Mouse (Mus musculus) liver, postnatal 0 days (tissue): ENCODE data around the gene Mast3. TPM values are rescaled to one million over a fixed set of nuclear protein-coding genes. Genes with fewer than 3 reads are reported as not detected.

Experiments used
- ATAC-seq: fragments of 200-750 bp; cut with Nextera tagmentation; 2 replicates; pipeline ENCODE4 v1.8.0; 2017; ENCODE audit warnings: mild to moderate bottlenecking, moderate library complexity
- DNase-seq: peaks from one replicate; pipeline ENCODE4 v3.0.0-alpha.2; 2016
- H3K27ac ChIP-seq: fragments of 300-500 bp; sonication (generic); 2 replicates; pipeline ENCODE4 v1.5.1; 2014; ENCODE audit warnings: antibody characterized with exemption, moderate library complexity, mild to moderate bottlenecking, low read depth
- H3K27me3 ChIP-seq: fragments of 300-500 bp; sonication (generic); 2 replicates; pipeline ENCODE4 v1.6.1; 2014; ENCODE audit warnings: low read length, control low read depth, mixed read lengths; ENCODE audit not compliant: insufficient read depth
- H3K36me3 ChIP-seq: fragments of 300-500 bp; sonication (generic); replicated peaks from 2 replicates; pipeline ENCODE4 v1.6.1; 2014; ENCODE audit warnings: mild to moderate bottlenecking, control low read depth, low read length, moderate library complexity, mixed read lengths; ENCODE audit not compliant: insufficient read depth
- H3K4me1 ChIP-seq: fragments of 300-500 bp; sonication (generic); 2 replicates; pipeline ENCODE4 v1.6.1; 2014; ENCODE audit warnings: antibody characterized with exemption, mild to moderate bottlenecking, control low read depth; ENCODE audit not compliant: insufficient read depth
- H3K4me2 ChIP-seq: fragments of 300-500 bp; sonication (generic); 2 replicates; pipeline ENCODE4 v1.6.1; 2014; ENCODE audit warnings: low read depth, mild to moderate bottlenecking, low read length, moderate library complexity, mixed read lengths
- H3K4me3 ChIP-seq: fragments of 300-500 bp; sonication (generic); 2 replicates; pipeline ENCODE4 v1.5.1; 2014; ENCODE audit warnings: low read depth, low read length
- H3K9ac ChIP-seq: fragments of 300-500 bp; sonication (generic); replicated peaks from 2 replicates; pipeline ENCODE4 v1.6.1; 2014; ENCODE audit warnings: mild to moderate bottlenecking, moderate library complexity
- H3K9me3 ChIP-seq: fragments of 300-500 bp; sonication (generic); 2 replicates; pipeline ENCODE4 v1.6.1; 2016; ENCODE audit warnings: mild to moderate bottlenecking, control low read depth, low read length, mixed read lengths
- CTCF ChIP-seq: sonication (generic); IDR thresholded peaks from 2 replicates; pipeline ENCODE4 v1.5.1; 2016; ENCODE audit warnings: antibody characterized with exemption, low read depth
- EP300 ChIP-seq: IDR thresholded peaks from 2 replicates; pipeline ENCODE4 v1.6.1; 2016; ENCODE audit warnings: antibody characterized with exemption, low read depth, mild to moderate bottlenecking
- WGBS: fragments of 180-500 bp; shearing (Covaris S2); extraction: QIAGEN DNeasy Blood & Tissue Kit; methylation state at CpG from one replicate; pipeline ENCODE4 v1.1.7; 2014; ENCODE audit not compliant: insufficient replicate concordance; 5-methylcytosine and 5-hydroxymethylcytosine counted together
- polyA plus RNA-seq: library from polyadenylated mRNA; unstranded; fragments of >200 nt; fragmentation: Nextera tagmentation; extraction: Ambion mirVana; gene quantifications from 2 replicates; pipeline ENCODE4 v1.2.1, GENCODE M21; 2015

Mast3 gene
- polyA plus RNA-seq, 1 experiment from 2014 or later, result 6.0 TPM

GRCm38 (mm10) chr8:70764026-70764425 is 40.8 kb downstream of the Mast3 start:
- TF ChIP-seq CTCF, result peak; percentile 8; the same call in 1 of the 2 replicates
- peak; percentile 83 for TF ChIP-seq EP300
- peaks cover 80% of the 10 kb centered on the region for H3K4me1 ChIP-seq
- peak; percentile 43 for ATAC-seq
- H3K4me2 ChIP-seq, result peak overlapping the region; percentile 84
- H3K9me3 ChIP-seq, result no peaks in the 10 kb centered on the region
- DNase-seq, result peak; percentile 69
- WGBS, result 31% methylated on average over 8 of the region's 8 CpGs
- no peak overlapping the region for H3K4me3 ChIP-seq
- no peak overlapping the region; the same call in 1 of the 2 replicates for H3K9ac ChIP-seq
- H3K27me3 ChIP-seq, result no peaks in the 10 kb centered on the region
- H3K27ac ChIP-seq, result peak overlapping the region; percentile 87
- H3K36me3 ChIP-seq, result peaks cover 10% of the 10 kb centered on the region

GRCm38 (mm10) chr8:70763354-70763753 is 41.5 kb downstream of the Mast3 start:
- peak overlapping the region; percentile 84 for H3K4me2 ChIP-seq
- H3K9me3 ChIP-seq, result no peaks in the 10 kb centered on the region
- H3K9ac ChIP-seq, result no peak overlapping the region
- peak; percentile 80 for DNase-seq
- no peak overlapping the region for H3K4me3 ChIP-seq
- H3K4me1 ChIP-seq, result peaks cover 75% of the 10 kb centered on the region
- peak; percentile 94 for TF ChIP-seq CTCF
- no peak for TF ChIP-seq EP300
- H3K27me3 ChIP-seq, result no peaks in the 10 kb centered on the region
- peak overlapping the region; percentile 87 for H3K27ac ChIP-seq
- WGBS, result 0% methylated on average over 3 of the region's 3 CpGs
- H3K36me3 ChIP-seq, result peaks cover 8% of the 10 kb centered on the region
- no peak for ATAC-seq

DNA sequence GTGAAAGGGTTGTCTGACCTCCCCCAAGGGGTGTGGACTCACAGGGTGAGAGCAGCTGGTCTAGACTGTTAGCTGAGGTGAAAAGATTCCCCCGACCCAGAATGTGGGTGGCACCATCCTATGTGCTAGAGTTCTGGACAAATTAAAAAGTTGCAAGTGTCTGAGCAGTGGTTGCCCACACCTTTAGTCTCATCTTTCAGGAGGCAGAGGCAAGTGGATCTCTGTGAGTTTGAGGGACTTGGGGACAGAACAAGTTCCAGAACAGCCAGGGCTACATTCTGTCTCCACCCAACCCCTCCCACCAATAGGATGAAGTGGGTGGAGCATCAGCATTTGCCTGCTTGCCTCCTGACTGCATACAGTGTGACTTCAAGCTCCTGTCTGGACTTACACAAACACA is 42.7 kb downstream of the Mast3 start:
- Histone ChIP-seq H3K4me3 (no peak overlapping the region), H3K4me2 (peak overlapping the region; percentile 31), H3K9ac (0 out of 2 replicates have a peak overlapping the region, but pooled peaks have one; percentile 2), H3K36me3 (peaks cover 8% of the 10 kb centered on the region), H3K9me3 (no peaks in the 10 kb centered on the region), H3K27me3 (no peaks in the 10 kb centered on the region), H3K27ac (peak overlapping the region; percentile 76), H3K4me1 (peaks cover 70% of the 10 kb centered on the region)
- TF ChIP-seq EP300 (no peak), CTCF (no peak)
- WGBS, result 46% methylated on average over 1 of the region's 1 CpGs
- ATAC-seq (no peak), DNase-seq (peak; percentile 65)

- H3K27me3 ChIP-seq, result no peaks in the 10 kb centered on the region
- H3K9ac ChIP-seq, result peak within 1 kb of the TSS; percentile 77
- TF ChIP-seq CTCF, result no peak
- TF ChIP-seq EP300, result 0 out of 2 replicates have a peak, but pooled peaks have one; percentile 26
- H3K4me2 ChIP-seq, result peak within 1 kb of the TSS; percentile 90
- no peaks in the 10 kb centered on the region for H3K9me3 ChIP-seq
- peaks cover 11% of the 10 kb centered on the region for H3K36me3 ChIP-seq
- peak within 1 kb of the TSS; percentile 68 for H3K4me3 ChIP-seq
- ATAC-seq, result peak; percentile 92
- peak within 1 kb of the TSS; percentile 89 for H3K27ac ChIP-seq
- H3K4me1 ChIP-seq, result peaks cover 58% of the 10 kb centered on the region
- under 1% methylated on average over 48 of the region's 55 CpGs for WGBS
- DNase-seq, result peak; percentile 95
Observed at GRCm38 (mm10) chr8:70760775-70761406, 44.0 kb downstream of the Mast3 start, which contains the start of gene Mpv17l2. Mpv17l2 (minus strand) TSS chr8:70760946.

- WGBS, result 1% methylated on average over 22 of the region's 22 CpGs
- no peaks in the 10 kb centered on the region for H3K9me3 ChIP-seq
- peaks cover 11% of the 10 kb centered on the region for H3K36me3 ChIP-seq
- peak overlapping the region; percentile 90 for H3K4me2 ChIP-seq
- H3K4me3 ChIP-seq, result peak overlapping the region; percentile 68
- peak overlapping the region; percentile 77 for H3K9ac ChIP-seq
- TF ChIP-seq CTCF, result no peak
- no peak for TF ChIP-seq EP300
- no peak for DNase-seq
- ATAC-seq, result peak; percentile 1; the same call in 1 of the 2 replicates
- H3K4me1 ChIP-seq, result peaks cover 60% of the 10 kb centered on the region
- no peaks in the 10 kb centered on the region for H3K27me3 ChIP-seq
- H3K27ac ChIP-seq, result peak overlapping the region; percentile 89
Observed at GRCm38 (mm10) chr8:70760350-70760749, 44.5 kb downstream of the Mast3 start.

- Histone ChIP-seq H3K4me3 (no peak overlapping the region), H3K27me3 (no peaks in the 10 kb centered on the region), H3K27ac (no peak overlapping the region), H3K9me3 (no peaks in the 10 kb centered on the region), H3K4me1 (peaks cover 53% of the 10 kb centered on the region), H3K9ac (no peak overlapping the region), H3K4me2 (peak overlapping the region; percentile 90; the same call in 1 of the 2 replicates), H3K36me3 (peaks cover 11% of the 10 kb centered on the region)
- no peak for TF ChIP-seq CTCF
- no peak for TF ChIP-seq EP300
- no peak for DNase-seq
- ATAC-seq, result no peak
- WGBS, result 71% methylated on average over 19 of the region's 19 CpGs
Observed at GRCm38 (mm10) chr8:70758616-70759561, 46.0 kb downstream of the Mast3 start.
